Mouse (Mus musculus) NIH3T3 (cell line): Measurements from ENCODE around the gene Pnkd.

Experiments
- DNase-seq: peaks from one replicate; pipeline ENCODE4 v3.0.0-alpha.2; 2012; ENCODE audit warnings: low read depth

Gene Pnkd

GRCm38 (mm10) chr1:74359952-74360517 is 75.3 kb downstream of the Pnkd start:
- DNase-seq = no peak

- DNase-seq = peak; percentile 97
These were observed 77.1 kb downstream of the Pnkd start, which contains the start of gene Catip for GRCm38 (mm10) chr1:74361812-74362211. Gene Catip (plus strand): TSS chr1:74362108.

- DNase-seq = no peak
These were observed 77.8 kb downstream of the Pnkd start for GRCm38 (mm10) chr1:74362325-74363229.

GRCm38 (mm10) chr1:74363437-74363836 is 78.7 kb downstream of the Pnkd start:
- DNase-seq = no peak

- no peak for DNase-seq
These were observed 79.5 kb downstream of the Pnkd start for GRCm38 (mm10) chr1:74364270-74364669.

GRCm38 (mm10) chr1:74367886-74368645 is 83.3 kb downstream of the Pnkd start:
- DNase-seq = no peak

- no peak for DNase-seq
These were observed 85.3 kb downstream of the Pnkd start for GRCm38 (mm10) chr1:74370040-74370439.

- DNase-seq = no peak
These were observed 88.6 kb downstream of the Pnkd start for GRCm38 (mm10) chr1:74373372-74373771.

GRCm38 (mm10) chr1:74374980-74375379 is 90.2 kb downstream of the Pnkd start, which contains the start of gene Slc11a1:
Gene Slc11a1 (plus strand): TSS chr1:74375195.
- no peak for DNase-seq

- no peak for DNase-seq
These were observed 90.8 kb downstream of the Pnkd start for GRCm38 (mm10) chr1:74375561-74375960.

GRCm38 (mm10) chr1:74376396-74376795 is 91.7 kb downstream of the Pnkd start:
- DNase-seq = no peak

GRCm38 (mm10) chr1:74379058-74379504 is 94.4 kb downstream of the Pnkd start:
- no peak for DNase-seq

- DNase-seq = no peak
These were observed 95.8 kb downstream of the Pnkd start for GRCm38 (mm10) chr1:74380484-74380883.

- DNase-seq = no peak
These were observed 96.9 kb downstream of the Pnkd start for GRCm38 (mm10) chr1:74381588-74382021.

GRCm38 (mm10) chr1:74383385-74383784 is 98.7 kb downstream of the Pnkd start:
- DNase-seq = no peak

GRCm38 (mm10) chr1:74384525-74384924 is 99.8 kb downstream of the Pnkd start:
- DNase-seq = no peak

- DNase-seq = no peak
These were observed 100.3 kb downstream of the Pnkd start for GRCm38 (mm10) chr1:74385064-74385463.

- DNase-seq = no peak
These were observed 100.8 kb downstream of the Pnkd start for GRCm38 (mm10) chr1:74385531-74385930.

GRCm38 (mm10) chr1:74386363-74386713 is 101.6 kb downstream of the Pnkd start:
- DNase-seq = no peak

GRCm38 (mm10) chr1:74386714-74387385 is 102.1 kb downstream of the Pnkd start:
- peak; percentile 96 for DNase-seq

GRCm38 (mm10) chr1:74387386-74387988 is 102.8 kb downstream of the Pnkd start:
- DNase-seq = no peak
